Mouse (Mus musculus) embryonic facial prominence, embryonic 11.5 days (tissue): ENCODE data around the gene Mrpl58. TPM values are rescaled to one million over a fixed set of nuclear protein-coding genes. Genes with fewer than 3 reads are reported as not detected.

Source experiments
- ATAC-seq: fragments of 200-750 bp; cut with Nextera tagmentation; replicated peaks from 2 replicates; pipeline ENCODE4 v1.8.0; 2017; ENCODE audit warnings: low read depth; ENCODE audit not compliant: insufficient number of reproducible peaks, low FRiP score, low TSS enrichment
- DNase-seq: peaks from one replicate; pipeline ENCODE4 v3.0.0-alpha.2; 2015; ENCODE audit warnings: low spot score
- H3K27ac ChIP-seq: fragments of 300-500 bp; sonication (generic); replicated peaks from 2 replicates; pipeline ENCODE4 v1.5.1; 2014; ENCODE audit warnings: mild to moderate bottlenecking, low read depth, low read length, control low read depth
- H3K27me3 ChIP-seq: fragments of 300-500 bp; sonication (generic); 2 replicates; pipeline ENCODE4 v1.6.1; 2014; ENCODE audit warnings: mild to moderate bottlenecking, low read length, moderate library complexity, mixed read lengths; ENCODE audit not compliant: control insufficient read depth, insufficient read depth
- H3K36me3 ChIP-seq: fragments of 300-500 bp; sonication (generic); replicated peaks from 2 replicates; pipeline ENCODE4 v1.6.1; 2014; ENCODE audit warnings: low read depth, mild to moderate bottlenecking, low read length, moderate library complexity, mixed read lengths; ENCODE audit not compliant: control insufficient read depth, insufficient read depth
- H3K4me1 ChIP-seq: fragments of 300-500 bp; sonication (generic); 2 replicates; pipeline ENCODE4 v1.6.1; 2014; ENCODE audit warnings: low read length, mixed read lengths; ENCODE audit not compliant: control insufficient read depth, insufficient read depth
- H3K4me2 ChIP-seq: fragments of 300-500 bp; sonication (generic); 2 replicates; pipeline ENCODE4 v1.6.1; 2014; ENCODE audit warnings: low read depth, mild to moderate bottlenecking, control low read depth, low read length, moderate library complexity
- H3K4me3 ChIP-seq: fragments of 300-500 bp; sonication (generic); 2 replicates; pipeline ENCODE4 v1.5.1; 2014; ENCODE audit warnings: low read depth, low read length, control low read depth
- H3K9ac ChIP-seq: fragments of 300-500 bp; sonication (generic); replicated peaks from 2 replicates; pipeline ENCODE4 v1.6.1; 2014; ENCODE audit warnings: mild to moderate bottlenecking, control low read depth, low read length
- H3K9me3 ChIP-seq: fragments of 300-500 bp; sonication (generic); replicated peaks from 2 replicates; pipeline ENCODE4 v1.6.1; 2016; ENCODE audit warnings: mild to moderate bottlenecking, low read length, inconsistent platforms, mixed read lengths; ENCODE audit not compliant: control insufficient read depth
- WGBS: fragments of 180-500 bp; shearing (Covaris S2); extraction: QIAGEN DNeasy Blood & Tissue Kit; methylation state at CpG from one replicate; pipeline ENCODE4 v1.1.7; 2014; 5-methylcytosine and 5-hydroxymethylcytosine counted together
- polyA plus RNA-seq: library from polyadenylated mRNA; unstranded; fragments of >200 nt; fragmentation: Nextera tagmentation; extraction: Ambion mirVana; gene quantifications from 2 replicates; pipeline ENCODE4 v1.2.1, GENCODE M21; 2014

Gene Mrpl58
- polyA plus RNA-seq, 1 experiment from 2014 or later, result 217 TPM

DNA sequence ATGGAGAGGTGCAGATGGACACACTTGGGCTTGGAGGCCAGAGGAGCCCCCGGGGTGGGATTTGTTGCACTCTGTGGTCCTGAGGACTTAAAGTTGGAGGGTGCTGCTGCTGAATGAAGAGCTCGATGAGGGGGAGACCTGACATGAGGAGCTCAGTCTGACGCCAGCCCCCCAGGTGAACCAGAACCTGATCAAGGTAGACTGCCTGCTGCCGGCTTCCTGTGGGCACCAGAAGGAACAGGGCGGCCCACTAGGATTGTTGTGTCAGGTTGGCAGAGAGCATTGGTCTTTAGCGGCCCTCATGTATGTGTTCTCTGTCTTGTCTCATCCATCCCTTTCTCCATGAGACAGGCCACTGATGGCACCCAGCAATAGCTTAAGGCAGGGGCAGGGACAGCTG is 2.2 kb downstream of the Mrpl58 start:
- Histone ChIP-seq H3K27ac (no peak overlapping the region), H3K4me3 (no peak overlapping the region), H3K4me2 (no peak overlapping the region), H3K9ac (no peak overlapping the region), H3K36me3 (peaks cover 4% of the 10 kb centered on the region; the same call in 1 of the 2 replicates), H3K27me3 (no peaks in the 10 kb centered on the region), H3K4me1 (no peaks in the 10 kb centered on the region), H3K9me3 (no peaks in the 10 kb centered on the region)
- 95% methylated on average over 6 of the region's 6 CpGs for WGBS
- DNase-seq, result no peak
- ATAC-seq, result no peak

GRCm38 (mm10) chr11:115406858-115407401 is 3.4 kb downstream of the Mrpl58 start:
- peaks cover 4% of the 10 kb centered on the region; the same call in 1 of the 2 replicates for H3K36me3 ChIP-seq
- WGBS, result 94% methylated on average over 17 of the region's 17 CpGs
- no peak overlapping the region for H3K27ac ChIP-seq
- no peak overlapping the region for H3K4me2 ChIP-seq
- no peaks in the 10 kb centered on the region for H3K27me3 ChIP-seq
- no peaks in the 10 kb centered on the region for H3K4me1 ChIP-seq
- H3K9me3 ChIP-seq, result no peaks in the 10 kb centered on the region
- no peak overlapping the region for H3K9ac ChIP-seq
- H3K4me3 ChIP-seq, result no peak overlapping the region
- no peak for DNase-seq
- no peak for ATAC-seq

DNA sequence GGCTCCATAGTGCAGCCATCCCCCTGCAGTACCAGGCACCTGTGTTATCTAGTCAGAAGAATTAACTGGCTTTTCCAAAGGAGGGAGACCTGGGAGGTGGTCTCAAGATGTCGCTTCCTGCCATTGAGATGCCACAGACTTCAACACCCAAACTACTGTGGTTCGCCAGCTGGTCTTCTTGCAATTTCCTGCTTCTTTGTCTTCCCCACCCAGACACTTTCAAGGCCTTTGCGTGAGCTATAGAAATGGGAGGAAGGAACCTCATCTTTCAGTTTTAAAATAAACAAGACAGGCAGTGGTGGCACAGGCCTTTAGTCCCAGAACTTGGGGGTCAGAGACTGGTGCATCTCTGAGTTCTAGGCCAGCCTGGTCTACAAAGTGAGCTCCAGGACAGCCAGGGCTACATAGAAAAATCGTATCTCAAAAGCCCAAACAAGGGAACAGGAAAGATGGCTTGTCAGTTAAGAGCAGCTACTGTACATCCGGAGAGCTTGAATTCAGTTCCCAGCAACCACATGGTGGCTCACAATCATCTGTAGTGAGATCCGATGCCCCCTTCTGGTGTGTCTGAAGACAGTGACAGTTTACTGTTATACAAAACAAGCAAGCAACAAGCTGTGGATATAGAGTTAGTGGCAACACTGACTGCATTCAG is 4.8 kb downstream of the Mrpl58 start:
- 0 out of 2 replicates have a peak overlapping the region, but pooled peaks have one; percentile 30 for H3K27ac ChIP-seq

GRCm38 (mm10) chr11:115409556-115409955 is 6.0 kb downstream of the Mrpl58 start:
- H3K27ac ChIP-seq, result peak overlapping the region; percentile 31; the same call in 1 of the 2 replicates
- no peak overlapping the region for H3K9ac ChIP-seq
- ATAC-seq, result no peak
- H3K9me3 ChIP-seq, result no peaks in the 10 kb centered on the region
- H3K4me1 ChIP-seq, result no peaks in the 10 kb centered on the region; the same call in 1 of the 2 replicates
- H3K4me3 ChIP-seq, result no peak overlapping the region
- peaks cover 4% of the 10 kb centered on the region; the same call in 1 of the 2 replicates for H3K36me3 ChIP-seq
- peak; percentile 45 for DNase-seq
- WGBS, result 58% methylated on average over 7 of the region's 7 CpGs
- no peak overlapping the region for H3K4me2 ChIP-seq
- no peaks in the 10 kb centered on the region for H3K27me3 ChIP-seq

More for the DNA sequence above, 4.8 kb downstream of the Mrpl58 start:
- H3K9ac ChIP-seq, result no peak overlapping the region
- H3K4me3 ChIP-seq, result no peak overlapping the region
- DNase-seq (no peak), ATAC-seq (no peak)
- no peak overlapping the region for H3K4me2 ChIP-seq
- H3K36me3 ChIP-seq, result peaks cover 4% of the 10 kb centered on the region; the same call in 1 of the 2 replicates
- no peaks in the 10 kb centered on the region for H3K9me3 ChIP-seq
- WGBS, result 88% methylated on average over 6 of the region's 6 CpGs
- no peaks in the 10 kb centered on the region for H3K4me1 ChIP-seq
- H3K27me3 ChIP-seq, result no peaks in the 10 kb centered on the region

DNA sequence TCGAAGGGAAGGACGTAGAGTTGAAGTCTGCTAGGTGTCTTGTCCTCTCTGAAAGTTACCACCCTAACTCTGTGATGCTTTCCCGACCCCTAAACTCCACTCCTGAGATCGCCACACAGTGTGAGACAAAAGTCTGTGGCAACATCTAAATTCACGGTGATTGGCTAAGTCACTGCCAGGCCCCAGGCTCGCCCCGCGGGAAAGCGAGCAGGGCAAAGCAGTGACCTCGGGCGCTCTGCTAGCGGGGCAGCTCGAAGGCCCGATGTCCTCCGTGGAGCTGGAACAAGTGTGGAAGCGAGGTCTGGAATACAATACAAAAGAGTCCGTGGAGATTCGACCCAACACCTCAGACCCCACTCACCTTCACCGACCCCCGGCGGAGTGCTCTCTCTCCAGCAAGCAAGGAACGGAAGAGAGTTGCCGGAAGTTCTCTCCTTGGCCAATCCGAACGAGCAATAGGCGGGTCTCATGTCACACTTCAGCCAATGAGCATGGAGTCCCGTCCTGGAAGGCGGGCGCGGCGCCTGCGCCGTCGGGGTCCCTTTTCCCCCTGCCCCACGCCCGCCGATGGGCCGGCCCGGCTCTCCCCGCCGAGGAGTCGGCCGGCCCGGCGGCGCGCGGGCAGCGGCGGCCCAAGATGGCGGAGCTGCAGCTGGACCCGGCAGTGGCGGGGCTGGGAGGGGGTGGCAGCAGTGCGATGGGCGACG is 16.1 kb downstream of the Mrpl58 start, which contains the start of the genes Atp5h and Kctd2:
Gene Atp5h, minus strand, starts transcription at position 432 of the 707 bp plus-strand sequence.
Gene Kctd2, plus strand, starts transcription at position 598 of the 707 bp plus-strand sequence.
- DNase-seq, result peak; percentile 97
- Histone ChIP-seq H3K27me3 (no peaks in the 10 kb centered on the region), H3K9me3 (no peaks in the 10 kb centered on the region), H3K27ac (peak within 1 kb of the TSS; percentile 80), H3K4me3 (peak within 1 kb of the TSS; percentile 95), H3K36me3 (no peaks in the 10 kb centered on the region; the same call in none of the 2 replicates), H3K9ac (peak within 1 kb of the TSS; percentile 97), H3K4me2 (peak within 1 kb of the TSS; percentile 81), H3K4me1 (peaks cover 7% of the 10 kb centered on the region)
- under 1% methylated on average over 54 of the region's 56 CpGs for WGBS
- ATAC-seq, result peak; percentile 96

GRCm38 (mm10) chr11:115420336-115421190 is 17.0 kb downstream of the Mrpl58 start:
- Histone ChIP-seq H3K36me3 (no peaks in the 10 kb centered on the region; the same call in none of the 2 replicates), H3K4me2 (peak overlapping the region; percentile 81), H3K9me3 (no peaks in the 10 kb centered on the region), H3K4me1 (peaks cover 7% of the 10 kb centered on the region), H3K27ac (peak overlapping the region; percentile 80), H3K4me3 (peak overlapping the region; percentile 95), H3K27me3 (no peaks in the 10 kb centered on the region), H3K9ac (peak overlapping the region; percentile 97)
- WGBS, result 3% methylated on average over 43 of the region's 45 CpGs
- DNase-seq, result peak; percentile 57
- ATAC-seq, result peak; percentile 64

- WGBS, result 60% methylated on average over 1 of the region's 1 CpGs
- ATAC-seq, result no peak
- peak overlapping the region; percentile 97; the same call in 1 of the 2 replicates for H3K9ac ChIP-seq
- H3K9me3 ChIP-seq, result no peaks in the 10 kb centered on the region
- H3K4me2 ChIP-seq, result no peak overlapping the region; the same call in 1 of the 2 replicates
- H3K4me1 ChIP-seq, result peaks cover 7% of the 10 kb centered on the region
- H3K27me3 ChIP-seq, result no peaks in the 10 kb centered on the region
- DNase-seq, result no peak
- no peaks in the 10 kb centered on the region; the same call in 1 of the 2 replicates for H3K36me3 ChIP-seq
- no peak overlapping the region for H3K27ac ChIP-seq
- H3K4me3 ChIP-seq, result peak overlapping the region; percentile 95; the same call in 1 of the 2 replicates
These were observed 17.8 kb downstream of the Mrpl58 start for GRCm38 (mm10) chr11:115421328-115421727.
